Mouse (Mus musculus) CD8-positive naive resting alpha-beta T cell, adult 2 months (primary cell): ENCODE data around the gene Col1a1.

Experiments used
- DNase-seq, 2 experiments: peaks; one replicate each; pipeline ENCODE4 v3.0.0; 2022; ENCODE audit warnings: low read depth in 2 of 2, low spot score in 2 of 2

Gene Col1a1

GRCm38 (mm10) chr11:94936045-94936444, at the start of gene Col1a1:
Col1a1 (plus strand) TSS chr11:94936224.
- no peak for DNase-seq

- DNase-seq = no peak
Measured at GRCm38 (mm10) chr11:94891155-94891554, 44.9 kb upstream of the Col1a1 start.

GRCm38 (mm10) chr11:94896753-94897376, 39.2 kb upstream of the Col1a1 start:
- no peak for DNase-seq

GRCm38 (mm10) chr11:94901231-94901630, 34.8 kb upstream of the Col1a1 start:
- no peak for DNase-seq

GRCm38 (mm10) chr11:94904306-94904705, 31.7 kb upstream of the Col1a1 start:
- DNase-seq = no peak

- DNase-seq = no peak
Measured at GRCm38 (mm10) chr11:94910971-94911370, 25.1 kb upstream of the Col1a1 start.

- DNase-seq = no peak
Measured at GRCm38 (mm10) chr11:94912568-94912967, 23.5 kb upstream of the Col1a1 start.

GRCm38 (mm10) chr11:94913302-94914090, 22.5 kb upstream of the Col1a1 start:
- no peak for DNase-seq

- no peak for DNase-seq
Measured at GRCm38 (mm10) chr11:94915675-94916403, 20.2 kb upstream of the Col1a1 start.

GRCm38 (mm10) chr11:94916477-94916876, 19.5 kb upstream of the Col1a1 start:
- no peak for DNase-seq

- no peak for DNase-seq
Measured at GRCm38 (mm10) chr11:94917717-94918116, 18.3 kb upstream of the Col1a1 start.

GRCm38 (mm10) chr11:94920996-94921401, 15.0 kb upstream of the Col1a1 start:
- DNase-seq = no peak

- no peak for DNase-seq
Measured at GRCm38 (mm10) chr11:94924977-94925376, 11.0 kb upstream of the Col1a1 start.

- no peak for DNase-seq
Measured at GRCm38 (mm10) chr11:94926431-94926830, 9.6 kb upstream of the Col1a1 start.

- no peak for DNase-seq
Measured at GRCm38 (mm10) chr11:94927771-94928291, 8.2 kb upstream of the Col1a1 start.

- DNase-seq = no peak
Measured at GRCm38 (mm10) chr11:94928820-94929219, 7.2 kb upstream of the Col1a1 start.

- no peak for DNase-seq
Measured at GRCm38 (mm10) chr11:94929599-94929998, 6.4 kb upstream of the Col1a1 start.

- no peak for DNase-seq
Measured at GRCm38 (mm10) chr11:94930151-94930550, 5.9 kb upstream of the Col1a1 start.

GRCm38 (mm10) chr11:94933584-94933983, 2.4 kb upstream of the Col1a1 start:
- DNase-seq = no peak

GRCm38 (mm10) chr11:94934526-94934925, 1.5 kb upstream of the Col1a1 start:
- DNase-seq = no peak

- DNase-seq = peak; percentile 71 to 86
Measured at GRCm38 (mm10) chr11:94936851-94937295, 849 bp downstream of the Col1a1 start.
